Mouse (Mus musculus): ENCODE measurements around the gene Plppr1. TPM values are rescaled to one million over a fixed set of nuclear protein-coding genes. Genes with fewer than 3 reads are reported as not detected.
"Not testable (repeated sequence)": the region's sequence is repeated elsewhere in the genome, so short reads cannot be mapped to it uniquely, and the experiment has no call there.

The Plppr1 gene
- polyA plus RNA-seq, 1 experiment from 2014 or later = 24.1 TPM

DNA sequence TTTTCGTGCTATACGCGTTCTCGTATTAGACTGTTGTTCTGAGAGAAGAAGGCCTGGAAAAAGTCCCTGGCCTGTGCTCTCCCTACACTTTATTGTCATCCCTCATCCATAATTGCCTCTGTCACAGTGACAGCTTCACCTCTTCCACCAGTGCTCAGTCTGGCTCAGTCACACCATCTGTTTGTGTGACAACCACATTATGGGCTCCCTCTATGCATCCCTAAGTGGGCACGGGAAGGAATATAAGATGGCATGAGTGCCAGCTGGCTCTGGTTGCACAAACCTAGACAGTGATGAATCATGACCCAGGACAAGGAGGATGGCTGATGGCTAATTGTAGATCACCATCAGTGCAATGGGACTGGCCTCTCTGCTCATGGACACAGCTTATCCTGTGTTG is 219.4 kb downstream of the Plppr1 start:
- 90% methylated on average over 5 of the region's 5 CpGs for WGBS
- no peak overlapping the region for H3K27ac ChIP-seq (ENCODE audit: low read depth, low read length)
- H3K9me3 ChIP-seq (ENCODE audit: control insufficient read depth, low read length) = no peaks in the 10 kb centered on the region
- H3K4me2 ChIP-seq (ENCODE audit: low read depth) = no peak overlapping the region
- no peak overlapping the region for H3K4me3 ChIP-seq (ENCODE audit: low read depth, low read length)
- peak; percentile 48; the same call in 1 of the 2 replicates for ATAC-seq (ENCODE audit: insufficient read depth, low FRiP score, low TSS enrichment)
- H3K4me1 ChIP-seq (ENCODE audit: control insufficient read depth, insufficient read depth, low read length) = no peaks in the 10 kb centered on the region
- H3K9ac ChIP-seq (ENCODE audit: low read length) = no peak overlapping the region
- no peak for DNase-seq (ENCODE audit: low spot score)
- no peaks in the 10 kb centered on the region for H3K36me3 ChIP-seq (ENCODE audit: control insufficient read depth, insufficient read depth, low read length)
- no peaks in the 10 kb centered on the region for H3K27me3 ChIP-seq (ENCODE audit: control insufficient read depth, insufficient read depth, low read length)

GRCm38 (mm10) chr4:49284692-49285291 is 225.7 kb downstream of the Plppr1 start:
- no peaks in the 10 kb centered on the region for H3K9me3 ChIP-seq (ENCODE audit: control insufficient read depth, low read length)
- no peak overlapping the region for H3K4me3 ChIP-seq (ENCODE audit: low read depth, low read length)
- no peak for DNase-seq (ENCODE audit: low spot score)
- WGBS = 85% methylated on average over 13 of the region's 15 CpGs
- H3K36me3 ChIP-seq (ENCODE audit: control insufficient read depth, insufficient read depth, low read length) = no peaks in the 10 kb centered on the region
- H3K9ac ChIP-seq (ENCODE audit: low read length) = no peak overlapping the region
- ATAC-seq (ENCODE audit: insufficient read depth, low FRiP score, low TSS enrichment) = no peak
- no peaks in the 10 kb centered on the region for H3K4me1 ChIP-seq (ENCODE audit: control insufficient read depth, insufficient read depth, low read length)
- H3K27ac ChIP-seq (ENCODE audit: low read depth, low read length) = no peak overlapping the region
- no peak overlapping the region for H3K4me2 ChIP-seq (ENCODE audit: low read depth)
- no peaks in the 10 kb centered on the region for H3K27me3 ChIP-seq (ENCODE audit: control insufficient read depth, insufficient read depth, low read length)

GRCm38 (mm10) chr4:49285340-49286196 is 226.5 kb downstream of the Plppr1 start:
- peak; percentile 13 for DNase-seq (ENCODE audit: low spot score)
- Histone ChIP-seq H3K27me3 (ENCODE audit: control insufficient read depth, insufficient read depth, low read length) (no peaks in the 10 kb centered on the region), H3K4me1 (ENCODE audit: control insufficient read depth, insufficient read depth, low read length) (no peaks in the 10 kb centered on the region), H3K27ac (ENCODE audit: low read depth, low read length) (0 out of 2 replicates have a peak overlapping the region, but pooled peaks have one; percentile 17), H3K4me2 (ENCODE audit: low read depth) (no peak overlapping the region), H3K9ac (ENCODE audit: low read length) (no peak overlapping the region), H3K9me3 (ENCODE audit: control insufficient read depth, low read length) (no peaks in the 10 kb centered on the region), H3K36me3 (ENCODE audit: control insufficient read depth, insufficient read depth, low read length) (no peaks in the 10 kb centered on the region), H3K4me3 (ENCODE audit: low read depth, low read length) (no peak overlapping the region)
- WGBS = 76% methylated on average over 15 of the region's 15 CpGs
- no peak for ATAC-seq (ENCODE audit: insufficient read depth, low FRiP score, low TSS enrichment)

GRCm38 (mm10) chr4:49286197-49286492 is 227.1 kb downstream of the Plppr1 start:
- Histone ChIP-seq H3K9me3 (ENCODE audit: control insufficient read depth, low read length) (no peaks in the 10 kb centered on the region), H3K4me3 (ENCODE audit: low read depth, low read length) (no peak overlapping the region), H3K4me2 (ENCODE audit: low read depth) (no peak overlapping the region), H3K4me1 (ENCODE audit: control insufficient read depth, insufficient read depth, low read length) (no peaks in the 10 kb centered on the region), H3K36me3 (ENCODE audit: control insufficient read depth, insufficient read depth, low read length) (no peaks in the 10 kb centered on the region), H3K9ac (ENCODE audit: low read length) (no peak overlapping the region), H3K27me3 (ENCODE audit: control insufficient read depth, insufficient read depth, low read length) (no peaks in the 10 kb centered on the region), H3K27ac (ENCODE audit: low read depth, low read length) (0 out of 2 replicates have a peak overlapping the region, but pooled peaks have one; percentile 17)
- DNase-seq (ENCODE audit: low spot score) (peak; percentile 21), ATAC-seq (ENCODE audit: insufficient read depth, low FRiP score, low TSS enrichment) (no peak)
- WGBS = 80% methylated on average over 4 of the region's 4 CpGs

DNA sequence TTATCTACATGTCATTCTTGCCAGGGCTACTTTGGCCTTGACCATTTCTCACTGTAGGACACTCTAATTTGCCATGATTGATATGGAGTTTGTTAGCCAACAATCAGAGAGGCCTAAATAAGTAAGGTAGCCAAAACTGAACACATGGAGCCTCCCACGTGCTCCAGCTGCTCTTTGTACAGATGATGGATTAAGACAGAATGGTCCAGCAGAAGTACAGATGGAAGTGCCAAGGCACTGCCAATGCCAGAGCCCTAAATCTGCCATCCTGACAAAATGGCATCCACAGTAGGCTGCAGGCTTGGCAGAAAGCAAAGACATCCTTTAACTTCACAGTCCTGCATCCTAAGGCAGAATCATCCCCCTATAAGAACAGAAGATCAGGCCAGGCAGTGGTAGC is 237.4 kb downstream of the Plppr1 start:
- ATAC-seq (ENCODE audit: insufficient read depth, low FRiP score, low TSS enrichment) (no peak), DNase-seq (ENCODE audit: low spot score) (no peak)
- Histone ChIP-seq H3K9ac (ENCODE audit: low read length) (no peak overlapping the region), H3K4me3 (ENCODE audit: low read depth, low read length) (no peak overlapping the region), H3K4me1 (ENCODE audit: control insufficient read depth, insufficient read depth, low read length) (no peaks in the 10 kb centered on the region), H3K27me3 (ENCODE audit: control insufficient read depth, insufficient read depth, low read length) (no peaks in the 10 kb centered on the region), H3K36me3 (ENCODE audit: control insufficient read depth, insufficient read depth, low read length) (no peaks in the 10 kb centered on the region), H3K9me3 (ENCODE audit: control insufficient read depth, low read length) (no peaks in the 10 kb centered on the region), H3K27ac (ENCODE audit: low read depth, low read length) (no peak overlapping the region), H3K4me2 (ENCODE audit: low read depth) (no peak overlapping the region)
- WGBS = 78% methylated on average over 1 of the region's 1 CpGs

- Histone ChIP-seq H3K4me1 (ENCODE audit: control insufficient read depth, insufficient read depth, low read length) (no peaks in the 10 kb centered on the region), H3K27me3 (ENCODE audit: control insufficient read depth, insufficient read depth, low read length) (no peaks in the 10 kb centered on the region), H3K27ac (ENCODE audit: low read depth, low read length) (no peak overlapping the region), H3K9ac (ENCODE audit: low read length) (no peak overlapping the region), H3K4me3 (ENCODE audit: low read depth, low read length) (no peak overlapping the region), H3K36me3 (ENCODE audit: control insufficient read depth, insufficient read depth, low read length) (no peaks in the 10 kb centered on the region), H3K9me3 (ENCODE audit: control insufficient read depth, low read length) (no peaks in the 10 kb centered on the region), H3K4me2 (ENCODE audit: low read depth) (no peak overlapping the region)
- WGBS = 42% methylated on average over 1 of the region's 1 CpGs
- DNase-seq (ENCODE audit: low spot score) (no peak), ATAC-seq (ENCODE audit: insufficient read depth, low FRiP score, low TSS enrichment) (no peak)
Measured at GRCm38 (mm10) chr4:49299576-49299975, 240.5 kb downstream of the Plppr1 start.

GRCm38 (mm10) chr4:49321903-49322635 is 263.0 kb downstream of the Plppr1 start:
- Histone ChIP-seq H3K9me3 (ENCODE audit: control insufficient read depth, low read length) (no peaks in the 10 kb centered on the region), H3K27me3 (ENCODE audit: control insufficient read depth, insufficient read depth, low read length) (no peaks in the 10 kb centered on the region), H3K4me3 (ENCODE audit: low read depth, low read length) (no peak overlapping the region), H3K4me1 (ENCODE audit: control insufficient read depth, insufficient read depth, low read length) (no peaks in the 10 kb centered on the region), H3K36me3 (ENCODE audit: control insufficient read depth, insufficient read depth, low read length) (no peaks in the 10 kb centered on the region), H3K27ac (ENCODE audit: low read depth, low read length) (no peak overlapping the region), H3K9ac (ENCODE audit: low read length) (no peak overlapping the region), H3K4me2 (ENCODE audit: low read depth) (no peak overlapping the region)
- ATAC-seq (ENCODE audit: insufficient read depth, low FRiP score, low TSS enrichment) (peak; percentile 69; the same call in 1 of the 2 replicates), DNase-seq (ENCODE audit: low spot score) (peak; percentile 18)
- WGBS = 60% methylated on average over 6 of the region's 6 CpGs

GRCm38 (mm10) chr4:49337949-49338348 is 278.9 kb downstream of the Plppr1 start:
- not testable (repeated sequence) for H3K4me2 ChIP-seq (ENCODE audit: low read depth); H3K9ac ChIP-seq (ENCODE audit: low read length); ATAC-seq (ENCODE audit: insufficient read depth, low FRiP score, low TSS enrichment); H3K4me3 ChIP-seq (ENCODE audit: low read depth, low read length); H3K27ac ChIP-seq (ENCODE audit: low read depth, low read length); H3K9me3 ChIP-seq (ENCODE audit: control insufficient read depth, low read length); H3K4me1 ChIP-seq (ENCODE audit: control insufficient read depth, insufficient read depth, low read length); H3K27me3 ChIP-seq (ENCODE audit: control insufficient read depth, insufficient read depth, low read length); H3K36me3 ChIP-seq (ENCODE audit: control insufficient read depth, insufficient read depth, low read length); DNase-seq (ENCODE audit: low spot score)
- 87% methylated on average over 3 of the region's 4 CpGs for WGBS

Measured in neural tube, embryonic 11.5 days (tissue).